Mouse (Mus musculus) G1E (cell line): ENCODE results near the gene Mpi.

Source experiments
- CTCF ChIP-seq: IDR thresholded peaks from 2 replicates; pipeline ENCODE4 v1.5.1; 2012; ENCODE audit warnings: low read depth, low read length, inconsistent platforms, mixed read lengths
- GATA1 ChIP-seq: IDR thresholded peaks from 2 replicates; pipeline ENCODE4 v1.6.1; 2012; ENCODE audit warnings: borderline replicate concordance, low read length, inconsistent platforms, mixed read lengths
- TAL1 ChIP-seq: conservative IDR thresholded peaks from 2 replicates; pipeline ENCODE4 v1.6.1; 2012; ENCODE audit warnings: low read depth, low read length, inconsistent platforms, mixed read lengths

GRCm38 (mm10) chr9:57536362-57536761 is 16.2 kb downstream of the Mpi start:
- TF ChIP-seq CTCF: no peak
- no peak for TF ChIP-seq TAL1
- no peak for TF ChIP-seq GATA1
